Mouse (Mus musculus) CH12.LX (cell line): ENCODE data around the gene Vwf. TPM values are rescaled to one million over a fixed set of nuclear protein-coding genes. Genes with fewer than 3 reads are reported as not detected.

Experiments
- DNase-seq: peaks from one replicate; pipeline ENCODE4 v3.0.0-alpha.2; 2013; ENCODE audit errors: extremely low read depth
- H3K27ac ChIP-seq: 2 replicates; pipeline ENCODE4 v1.5.1; 2012; ENCODE audit warnings: low read depth, mild to moderate bottlenecking, control low read depth, moderate library complexity; ENCODE audit not compliant: insufficient read depth
- H3K27me3 ChIP-seq: replicated peaks from 2 replicates; pipeline ENCODE3; 2012; ENCODE audit warnings: inconsistent platforms
- H3K36me3 ChIP-seq, 2 experiments: replicated peaks in 1 of 2; 2 replicates each; pipeline versions ENCODE3 to v1.6.1; 2012; ENCODE audit warnings: inconsistent platforms in 1 of 2, low read length in 1 of 2, mild to moderate bottlenecking in 1 of 2, mixed read lengths in 1 of 2, moderate library complexity in 1 of 2; ENCODE audit not compliant: control insufficient read depth in 1 of 2, insufficient read depth in 1 of 2
- H3K4me1 ChIP-seq, 2 experiments: 2 replicates each; pipeline ENCODE4 v1.6.1; 2012; ENCODE audit warnings: inconsistent platforms in 1 of 2, moderate library complexity in 1 of 2; ENCODE audit not compliant: insufficient read depth in 2 of 2, control insufficient read depth in 1 of 2
- H3K4me2 ChIP-seq: 2 replicates; pipeline ENCODE4 v1.6.1; 2012; ENCODE audit warnings: low read depth, mild to moderate bottlenecking, control low read depth; ENCODE audit not compliant: poor library complexity, insufficient read depth, severe bottlenecking
- H3K4me3 ChIP-seq, 3 experiments: fragments of 150-350 bp in 1 of 3; sonication (generic) in 1 of 3; replicated peaks in 1 of 3; 2 replicates each; pipeline versions ENCODE3 to v1.5.1; 2011 to 2012; ENCODE audit warnings: low read depth in 2 of 3, low read length in 2 of 3, mild to moderate bottlenecking in 2 of 3, moderate library complexity in 2 of 3, control low read depth in 1 of 3, improper control_type of control experiment in 1 of 3, inconsistent platforms in 1 of 3, mixed read lengths in 1 of 3; ENCODE audit not compliant: poor library complexity in 1 of 3
- H3K79me2 ChIP-seq: replicated peaks from 2 replicates; pipeline ENCODE4 v1.6.1; 2012; ENCODE audit warnings: mild to moderate bottlenecking, moderate library complexity; ENCODE audit not compliant: control insufficient read depth, poor library complexity, insufficient read depth, severe bottlenecking; ENCODE audit errors: extremely low read depth
- H3K9ac ChIP-seq: 2 replicates; pipeline ENCODE4 v1.6.1; 2012; ENCODE audit warnings: low read depth, mild to moderate bottlenecking, control low read depth, moderate library complexity; ENCODE audit not compliant: insufficient read depth
- H3K9me3 ChIP-seq: replicated peaks from 2 replicates; pipeline ENCODE3; 2012; ENCODE audit warnings: low read length, inconsistent platforms, mixed read lengths
- BHLHE40 ChIP-seq: IDR thresholded peaks from 2 replicates; pipeline ENCODE4 v1.6.1; 2011; ENCODE audit warnings: mild to moderate bottlenecking, low read depth, low read length, improper control_type of control experiment
- CHD1 ChIP-seq: IDR thresholded peaks from 2 replicates; pipeline ENCODE4 v1.6.1; 2012; ENCODE audit warnings: low read depth, low read length, improper control_type of control experiment, inconsistent platforms
- CTCF ChIP-seq, 2 experiments: IDR thresholded peaks in 1 of 2; conservative IDR thresholded peaks in 1 of 2; 2 replicates each; pipeline ENCODE4 v1.5.1; 2011 to 2012; ENCODE audit warnings: low read depth in 2 of 2, low read length in 2 of 2, improper control_type of control experiment in 1 of 2, inconsistent platforms in 1 of 2, mild to moderate bottlenecking in 1 of 2, moderate library complexity in 1 of 2
- E2F4 ChIP-seq: IDR thresholded peaks from 2 replicates; pipeline ENCODE4 v1.6.1; 2011; ENCODE audit warnings: low read depth, low read length, improper control_type of control experiment; ENCODE audit not compliant: insufficient replicate concordance
- ETS1 ChIP-seq: conservative IDR thresholded peaks from 2 replicates; pipeline ENCODE4 v1.6.1; 2012; ENCODE audit warnings: low read depth, mild to moderate bottlenecking, inconsistent platforms, low read length, improper control_type of control experiment, moderate library complexity
- HCFC1 ChIP-seq: IDR thresholded peaks from 2 replicates; pipeline ENCODE4 v1.6.1; 2012; ENCODE audit warnings: low read depth, mild to moderate bottlenecking, inconsistent platforms, low read length, improper control_type of control experiment
- IRF4 ChIP-seq: IDR thresholded peaks from 2 replicates; pipeline ENCODE4 v1.6.1; 2014; ENCODE audit warnings: low read depth, mild to moderate bottlenecking, inconsistent platforms, low read length, improper control_type of control experiment
- JUN ChIP-seq: IDR thresholded peaks from 2 replicates; pipeline ENCODE4 v1.6.1; 2011; ENCODE audit warnings: low read depth, mild to moderate bottlenecking, low read length, improper control_type of control experiment, moderate library complexity; ENCODE audit not compliant: insufficient read depth
- JUND ChIP-seq: conservative IDR thresholded peaks from 2 replicates; pipeline ENCODE4 v1.6.1; 2011; ENCODE audit warnings: low read depth, low read length, improper control_type of control experiment
- KAT2A ChIP-seq: IDR thresholded peaks from 2 replicates; pipeline ENCODE4 v1.6.1; 2012; ENCODE audit warnings: low read length, improper control_type of control experiment, inconsistent platforms; ENCODE audit not compliant: insufficient replicate concordance
- MAFK ChIP-seq: IDR thresholded peaks from 2 replicates; pipeline ENCODE4 v1.6.1; 2011; ENCODE audit warnings: low read length, improper control_type of control experiment; ENCODE audit not compliant: insufficient replicate concordance
- MAX ChIP-seq: IDR thresholded peaks from 2 replicates; pipeline ENCODE4 v1.6.1; 2011; ENCODE audit warnings: low read length, improper control_type of control experiment
- MYC ChIP-seq: IDR thresholded peaks from 2 replicates; pipeline ENCODE4 v1.6.1; 2011; ENCODE audit warnings: low read depth, mild to moderate bottlenecking, improper control_type of control experiment, low read length
- NELFE ChIP-seq: IDR thresholded peaks from 2 replicates; pipeline ENCODE4 v1.6.1; 2011; ENCODE audit warnings: low read depth, low read length, improper control_type of control experiment
- NRF1 ChIP-seq: IDR thresholded peaks from 2 replicates; pipeline ENCODE4 v1.6.1; 2014; ENCODE audit warnings: low read depth, mild to moderate bottlenecking, inconsistent platforms, low read length, improper control_type of control experiment, moderate library complexity
- TBP ChIP-seq: conservative IDR thresholded peaks from 2 replicates; pipeline ENCODE4 v1.6.1; 2011; ENCODE audit warnings: low read depth, low read length, improper control_type of control experiment
- TCF12 ChIP-seq: IDR thresholded peaks from 2 replicates; pipeline ENCODE4 v1.6.1; 2014; ENCODE audit warnings: low read depth, mild to moderate bottlenecking, inconsistent platforms, low read length, improper control_type of control experiment
- ZNF384 ChIP-seq: IDR thresholded peaks from 2 replicates; pipeline ENCODE4 v1.6.1; 2012; ENCODE audit warnings: low read depth, low read length, improper control_type of control experiment, inconsistent platforms
- dilution Hi-C: fragments of 300-500 bp; cut with MboI; formaldehyde crosslinking; loops from 2 replicates; pipeline ENCODE4 v1.14.3; 2020; ENCODE audit warnings: low sequenced_read_pairs; ENCODE audit not compliant: extremely low pct_unique_long_range_greater_than_20kb, extremely low pct_ligation_motif_present
- in situ Hi-C: fragments of 300-500 bp; cut with MboI; formaldehyde crosslinking; loops from 3 replicates; pipeline ENCODE4 v1.14.3; 2019; ENCODE audit warnings: low sequenced_read_pairs, low pct_ligation_motif_present, low pct_unique_long_range_greater_than_20kb, mixed read lengths
- polyA plus RNA-seq: library from polyadenylated mRNA; unstranded; fragments of >175 nt; gene quantifications from 2 replicates; pipeline ENCODE4 v1.2.1, GENCODE M21; 2012; ENCODE audit warnings: low read depth; ENCODE audit not compliant: insufficient read length
- total RNA-seq, 2 experiments: library from RNA; depleted of rRNA; stranded (reverse); fragments of 300-350 nt in 1 of 2; fragments of >200 nt in 1 of 2; gene quantifications; 2 replicates each; pipeline ENCODE4 v1.2.3; 2012 to 2014

Gene Vwf
- total and polyA plus RNA-seq, 3 experiments: not detected

- H3K4me1 ChIP-seq: no peaks in the 10 kb centered on the region
- no peak overlapping the region for H3K27ac ChIP-seq
- no peaks in the 10 kb centered on the region for H3K36me3 ChIP-seq
- no peak overlapping the region for H3K9ac ChIP-seq
- dilution Hi-C loops: no loop called here
- TF ChIP-seq MAX (no peak), TCF12 (no peak), IRF4 (no peak), CTCF (conservative IDR thresholded peaks at IDR 0.05 in 1 of 2, IDR thresholded peaks at IDR 0.05 in 1 of 2; ENCODE audit: low read depth in 2 of 2, low read length in 2 of 2) (no peak), ETS1 (no peak), E2F4 (no peak), NRF1 (no peak), BHLHE40 (no peak), ZNF384 (no peak), TBP (no peak)
- H3K4me2 ChIP-seq: no peak overlapping the region
- H3K9me3 ChIP-seq: no peaks in the 10 kb centered on the region
- no peaks in the 10 kb centered on the region for H3K79me2 ChIP-seq
- no peak overlapping the region for H3K4me3 ChIP-seq
- peaks cover 90% of the 10 kb centered on the region for H3K27me3 ChIP-seq
- DNase-seq: no peak
- in situ Hi-C loops: no loop called here
Measured at GRCm38 (mm10) chr6:125685420-125685819, 138.8 kb downstream of the Vwf start.

DNA sequence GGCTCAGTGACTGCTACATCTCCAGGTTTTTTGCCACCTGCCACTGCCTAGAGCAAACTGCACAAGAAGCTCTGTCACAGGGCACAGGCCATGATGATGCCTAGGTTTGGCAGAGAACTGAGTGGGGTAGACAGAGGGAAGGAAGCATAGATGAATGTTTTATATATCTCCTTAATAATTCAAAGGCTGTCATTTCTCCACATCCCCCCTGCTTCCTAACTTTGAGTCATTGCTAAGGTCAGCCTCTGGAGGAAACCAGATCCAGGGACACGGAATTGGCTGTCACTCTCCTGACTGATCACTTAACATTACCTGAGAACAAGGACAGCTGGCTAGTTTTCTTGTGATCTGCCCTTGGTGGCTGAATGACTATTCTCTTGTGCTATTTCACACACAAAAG lies 141.4 kb downstream of the Vwf start:
- Histone ChIP-seq H3K36me3 (no peaks in the 10 kb centered on the region), H3K27ac (no peak overlapping the region), H3K9me3 (no peaks in the 10 kb centered on the region), H3K4me1 (no peaks in the 10 kb centered on the region), H3K27me3 (peaks cover 95% of the 10 kb centered on the region), H3K79me2 (no peaks in the 10 kb centered on the region), H3K4me3 (no peak overlapping the region), H3K9ac (no peak overlapping the region), H3K4me2 (no peak overlapping the region)
- in situ Hi-C loops (no loop called here), dilution Hi-C loops (no loop called here)
- TF ChIP-seq CTCF (conservative IDR thresholded peaks at IDR 0.05 in 1 of 2, IDR thresholded peaks at IDR 0.05 in 1 of 2; ENCODE audit: low read depth in 2 of 2, low read length in 2 of 2) (no peak), MAFK (no peak), CHD1 (no peak), JUN (no peak), HCFC1 (no peak), MYC (no peak), KAT2A (no peak), ETS1 (no peak), JUND (no peak), NELFE (no peak)
- no peak for DNase-seq
